Mouse (Mus musculus): ENCODE results near the gene Birc5. TPM values are rescaled to one million over a fixed set of nuclear protein-coding genes. Genes with fewer than 3 reads are reported as not detected.

Birc5 gene
- polyA plus RNA-seq, 1 experiment from 2014 or later, result 296 TPM

DNA sequence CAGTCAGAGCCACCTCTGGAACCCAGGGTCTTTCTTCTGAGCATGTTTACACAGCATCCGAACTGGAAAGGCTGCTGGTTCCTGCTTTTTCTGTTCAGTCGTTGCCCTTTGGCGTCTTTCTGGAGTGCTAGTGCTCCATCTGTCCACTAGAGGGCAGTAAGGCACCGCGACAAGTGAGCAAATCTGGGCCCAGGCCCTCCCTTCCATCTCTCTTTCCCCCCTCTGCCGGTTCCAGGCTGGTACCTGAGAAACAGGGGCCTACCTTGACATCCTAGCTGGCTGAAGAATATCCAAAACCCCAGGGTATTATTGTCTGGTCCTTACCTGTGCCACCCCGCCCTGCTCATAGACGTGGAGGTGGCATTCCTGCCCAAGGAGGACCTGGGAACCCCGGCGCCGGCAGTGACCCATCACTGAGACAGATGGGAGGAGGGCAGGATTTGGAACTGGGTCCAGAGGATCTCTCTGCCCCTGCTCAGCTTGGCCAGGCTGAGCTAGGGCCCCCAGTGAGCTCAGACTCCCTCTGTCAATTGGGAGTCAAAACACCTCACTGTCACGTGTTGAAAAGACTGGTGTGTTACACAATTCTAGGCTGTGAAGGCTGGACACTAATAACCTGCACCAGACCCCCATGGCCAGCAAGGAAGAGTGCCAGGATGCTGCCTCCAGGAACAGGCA lies 21.8 kb downstream of the Birc5 start:
- peaks cover 8% of the 10 kb centered on the region for H3K4me1 ChIP-seq (replicated peaks; ENCODE audit: control insufficient read depth, insufficient read depth, low read length)
- 35% methylated on average over 12 of the region's 12 CpGs for WGBS
- DNase-seq (ENCODE audit: low spot score) (peak; percentile 88), ATAC-seq (ENCODE audit: low FRiP score) (no peak)
- H3K36me3 ChIP-seq (ENCODE audit: control insufficient read depth, insufficient read depth, low read length), result no peaks in the 10 kb centered on the region
- H3K4me3 ChIP-seq (ENCODE audit: low read depth, low read length), result no peak overlapping the region
- no peak overlapping the region for H3K9ac ChIP-seq (ENCODE audit: low read depth, low read length)
- no peaks in the 10 kb centered on the region for H3K9me3 ChIP-seq (ENCODE audit: control insufficient read depth, low read length)
- no peak overlapping the region for H3K27ac ChIP-seq (ENCODE audit: low read depth, low read length)
- H3K27me3 ChIP-seq (ENCODE audit: control insufficient read depth, insufficient read depth, low read length), result peaks cover 2% of the 10 kb centered on the region; the same call in 1 of the 2 replicates
- no peak overlapping the region for H3K4me2 ChIP-seq (replicated peaks; ENCODE audit: low read depth, low read length)

DNA sequence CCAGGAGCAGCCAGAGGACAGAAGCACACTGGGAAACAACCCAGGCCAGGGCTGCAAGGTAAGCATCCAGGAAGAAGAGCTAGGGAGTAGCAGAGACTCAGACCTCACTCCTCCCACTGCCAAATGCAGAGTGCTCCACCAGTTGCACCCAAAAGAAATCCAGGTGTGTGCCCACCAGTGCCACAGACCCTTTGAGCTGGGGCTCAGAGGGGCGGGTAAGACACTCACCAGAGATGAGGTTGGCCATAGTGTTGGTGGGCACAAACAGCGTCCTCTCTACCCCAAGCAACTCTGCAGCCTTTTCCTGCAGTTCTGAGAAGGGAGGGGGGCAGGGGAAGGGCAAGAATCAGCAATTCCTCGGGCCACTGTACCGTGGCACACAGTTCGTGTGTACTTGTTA lies 22.3 kb downstream of the Birc5 start:
- 73% methylated on average over 5 of the region's 5 CpGs for WGBS
- H3K4me2 ChIP-seq (replicated peaks; ENCODE audit: low read depth, low read length), result no peak overlapping the region
- DNase-seq (ENCODE audit: low spot score) (no peak), ATAC-seq (ENCODE audit: low FRiP score) (no peak)
- no peaks in the 10 kb centered on the region for H3K9me3 ChIP-seq (ENCODE audit: control insufficient read depth, low read length)
- H3K9ac ChIP-seq (ENCODE audit: low read depth, low read length), result no peak overlapping the region
- peaks cover 2% of the 10 kb centered on the region; the same call in 1 of the 2 replicates for H3K27me3 ChIP-seq (ENCODE audit: control insufficient read depth, insufficient read depth, low read length)
- H3K27ac ChIP-seq (ENCODE audit: low read depth, low read length), result no peak overlapping the region
- no peaks in the 10 kb centered on the region for H3K36me3 ChIP-seq (ENCODE audit: control insufficient read depth, insufficient read depth, low read length)
- H3K4me1 ChIP-seq (replicated peaks; ENCODE audit: control insufficient read depth, insufficient read depth, low read length), result peaks cover 4% of the 10 kb centered on the region
- no peak overlapping the region for H3K4me3 ChIP-seq (ENCODE audit: low read depth, low read length)

DNA sequence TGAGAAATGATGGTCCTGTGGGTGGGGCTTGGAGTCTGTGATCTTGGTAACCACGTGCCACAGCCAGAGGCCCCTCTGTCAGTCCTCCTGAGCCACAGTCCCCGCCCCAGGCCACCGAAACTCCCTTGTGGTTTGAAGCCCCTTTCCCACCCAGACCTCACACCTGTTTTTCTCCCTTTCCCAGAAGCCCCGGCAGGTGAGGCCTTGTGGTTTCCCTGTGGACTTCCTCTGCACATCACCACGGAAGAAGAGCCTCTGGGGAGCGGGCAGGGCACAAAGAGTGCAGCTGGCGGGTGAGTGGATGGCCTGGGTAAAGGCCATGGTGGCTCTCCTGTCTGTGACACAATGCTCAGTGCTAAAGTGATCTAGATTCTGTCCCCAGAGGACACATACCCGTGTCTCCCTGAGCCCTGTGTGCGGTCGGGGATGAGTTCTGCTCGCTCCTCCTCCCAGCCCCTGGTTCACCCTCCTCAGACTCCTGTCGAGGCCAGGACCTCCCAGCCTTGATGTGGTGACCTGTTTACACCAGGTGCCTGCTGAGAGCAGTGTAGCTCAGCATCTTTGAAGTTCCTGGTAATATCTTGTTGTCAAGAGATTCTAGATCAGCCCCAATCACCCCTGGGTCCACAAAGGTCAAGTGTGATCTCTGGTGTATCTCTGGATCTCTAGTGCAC lies 23.0 kb downstream of the Birc5 start:
- Histone ChIP-seq H3K4me2 (replicated peaks; ENCODE audit: low read depth, low read length) (peak overlapping the region; percentile 98; the same call in 1 of the 2 replicates), H3K27ac (ENCODE audit: low read depth, low read length) (no peak overlapping the region), H3K4me3 (ENCODE audit: low read depth, low read length) (no peak overlapping the region), H3K4me1 (replicated peaks; ENCODE audit: control insufficient read depth, insufficient read depth, low read length) (0 out of 2 replicates have a peak, but pooled peaks cover 2% of the 10 kb centered on the region), H3K9ac (ENCODE audit: low read depth, low read length) (no peak overlapping the region), H3K9me3 (ENCODE audit: control insufficient read depth, low read length) (no peaks in the 10 kb centered on the region), H3K27me3 (ENCODE audit: control insufficient read depth, insufficient read depth, low read length) (peaks cover under 1% of the 10 kb centered on the region; the same call in 1 of the 2 replicates), H3K36me3 (ENCODE audit: control insufficient read depth, insufficient read depth, low read length) (no peaks in the 10 kb centered on the region)
- 57% methylated on average over 12 of the region's 12 CpGs for WGBS
- DNase-seq (ENCODE audit: low spot score) (no peak), ATAC-seq (ENCODE audit: low FRiP score) (no peak)

DNA sequence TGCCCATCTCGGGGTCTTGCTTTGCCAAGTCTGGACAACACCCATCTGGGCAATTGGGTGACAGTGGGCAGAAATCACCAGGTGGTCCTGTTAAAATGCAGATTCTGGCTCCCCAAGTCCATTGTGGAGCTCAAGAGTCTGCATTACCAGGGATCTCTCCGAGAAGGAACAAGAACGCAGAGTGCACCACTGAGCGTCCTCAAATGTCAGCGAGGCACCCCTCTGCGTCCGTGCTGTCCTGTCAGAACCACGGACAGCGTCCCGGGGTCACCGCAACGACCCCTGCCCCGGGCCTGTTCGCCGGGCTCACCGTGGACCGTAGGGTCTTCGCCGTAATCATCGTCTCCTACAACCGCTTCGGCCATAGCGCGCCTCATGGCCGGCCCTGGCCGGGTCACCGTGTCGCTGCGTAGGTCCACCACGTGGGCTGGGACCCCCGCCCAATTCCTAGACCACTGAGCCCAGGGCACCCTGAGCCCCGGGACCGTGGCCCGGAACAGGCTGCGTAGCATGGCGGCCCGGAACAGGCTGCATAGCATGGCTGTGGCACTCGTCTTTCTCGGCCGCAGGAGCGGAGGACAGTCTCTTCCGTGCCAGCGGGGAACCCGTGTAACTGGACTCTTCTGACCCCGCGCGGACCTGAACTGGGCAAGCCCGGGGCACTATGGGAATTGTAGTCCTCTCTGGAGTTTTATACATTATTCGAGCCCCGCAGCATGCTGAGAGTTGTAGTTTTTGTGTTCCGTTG lies 24.0 kb downstream of the Birc5 start, which contains the start of gene Tha1:
Gene Tha1 (minus strand): TSS at position 621 of the 748 bp plus-strand sequence.
- H3K9me3 ChIP-seq (ENCODE audit: control insufficient read depth, low read length), result no peaks in the 10 kb centered on the region
- H3K9ac ChIP-seq (ENCODE audit: low read depth, low read length), result peak within 1 kb of the TSS; percentile 69
- peak; percentile 87 for DNase-seq (ENCODE audit: low spot score)
- no peaks in the 10 kb centered on the region for H3K36me3 ChIP-seq (ENCODE audit: control insufficient read depth, insufficient read depth, low read length)
- peak within 1 kb of the TSS; percentile 98 for H3K4me2 ChIP-seq (replicated peaks; ENCODE audit: low read depth, low read length)
- WGBS, result under 1% methylated on average over 51 of the region's 51 CpGs
- peak; percentile 77 for ATAC-seq (ENCODE audit: low FRiP score)
- H3K4me3 ChIP-seq (ENCODE audit: low read depth, low read length), result peak within 1 kb of the TSS; percentile 68
- no peak within 1 kb of the TSS for H3K27ac ChIP-seq (ENCODE audit: low read depth, low read length)
- no peaks in the 10 kb centered on the region for H3K27me3 ChIP-seq (ENCODE audit: control insufficient read depth, insufficient read depth, low read length)
- 0 out of 2 replicates have a peak, but pooled peaks cover 2% of the 10 kb centered on the region for H3K4me1 ChIP-seq (replicated peaks; ENCODE audit: control insufficient read depth, insufficient read depth, low read length)

DNA sequence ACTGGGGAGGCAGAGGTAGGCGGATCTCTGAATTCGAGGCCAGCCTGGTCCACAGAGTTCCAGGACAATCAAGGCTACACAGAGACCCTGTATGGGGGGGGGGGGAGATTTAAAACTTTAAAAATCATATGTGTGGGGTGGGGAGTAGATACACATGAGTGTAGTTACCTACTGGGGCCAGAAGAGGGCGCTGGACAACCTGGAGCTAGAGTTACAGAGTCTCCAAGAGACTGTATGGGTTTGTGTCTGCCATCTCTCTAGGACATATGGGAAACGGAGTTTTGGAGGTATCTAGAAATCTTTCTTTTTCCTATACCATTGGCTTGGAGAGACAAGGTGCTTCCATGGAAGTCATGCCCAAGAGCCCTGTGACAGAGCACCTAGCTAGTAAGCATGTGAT lies 25.4 kb downstream of the Birc5 start:
- DNase-seq (ENCODE audit: low spot score) (peak; percentile 20), ATAC-seq (ENCODE audit: low FRiP score) (no peak)
- Histone ChIP-seq H3K9me3 (ENCODE audit: control insufficient read depth, low read length) (no peaks in the 10 kb centered on the region), H3K36me3 (ENCODE audit: control insufficient read depth, insufficient read depth, low read length) (no peaks in the 10 kb centered on the region), H3K9ac (ENCODE audit: low read depth, low read length) (no peak overlapping the region), H3K27ac (ENCODE audit: low read depth, low read length) (no peak overlapping the region), H3K4me3 (ENCODE audit: low read depth, low read length) (no peak overlapping the region), H3K4me2 (replicated peaks; ENCODE audit: low read depth, low read length) (no peak overlapping the region), H3K4me1 (replicated peaks; ENCODE audit: control insufficient read depth, insufficient read depth, low read length) (peaks cover 10% of the 10 kb centered on the region), H3K27me3 (ENCODE audit: control insufficient read depth, insufficient read depth, low read length) (no peaks in the 10 kb centered on the region)
- 57% methylated on average over 4 of the region's 4 CpGs for WGBS

DNA sequence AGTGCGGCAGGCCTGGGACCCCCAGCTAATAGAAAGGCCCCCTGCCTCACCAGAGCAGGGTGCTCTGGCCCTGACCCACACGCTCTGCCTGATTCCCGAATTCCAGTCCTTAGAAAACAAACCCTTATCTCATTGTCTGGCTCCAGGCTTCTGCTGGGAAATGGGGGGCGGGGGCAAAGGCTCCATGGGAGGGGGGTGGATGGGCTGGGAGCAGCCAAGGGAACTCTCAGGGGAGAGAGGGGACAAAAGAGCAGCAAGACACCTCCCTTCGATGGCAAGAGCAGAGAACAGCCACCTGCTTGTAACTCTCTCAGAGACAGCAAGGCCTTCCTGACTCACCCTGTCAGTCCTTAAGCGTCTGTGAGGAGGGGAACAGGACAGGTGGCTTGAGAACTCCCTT lies 26.6 kb downstream of the Birc5 start:
- 20% methylated on average over 6 of the region's 6 CpGs for WGBS
- no peaks in the 10 kb centered on the region for H3K36me3 ChIP-seq (ENCODE audit: control insufficient read depth, insufficient read depth, low read length)
- H3K27me3 ChIP-seq (ENCODE audit: control insufficient read depth, insufficient read depth, low read length), result no peaks in the 10 kb centered on the region
- H3K4me1 ChIP-seq (replicated peaks; ENCODE audit: control insufficient read depth, insufficient read depth, low read length), result peaks cover 10% of the 10 kb centered on the region
- H3K27ac ChIP-seq (ENCODE audit: low read depth, low read length), result no peak overlapping the region
- DNase-seq (ENCODE audit: low spot score) (no peak), ATAC-seq (ENCODE audit: low FRiP score) (no peak)
- no peaks in the 10 kb centered on the region for H3K9me3 ChIP-seq (ENCODE audit: control insufficient read depth, low read length)
- no peak overlapping the region for H3K4me3 ChIP-seq (ENCODE audit: low read depth, low read length)
- H3K9ac ChIP-seq (ENCODE audit: low read depth, low read length), result no peak overlapping the region
- H3K4me2 ChIP-seq (replicated peaks; ENCODE audit: low read depth, low read length), result no peak overlapping the region

DNA sequence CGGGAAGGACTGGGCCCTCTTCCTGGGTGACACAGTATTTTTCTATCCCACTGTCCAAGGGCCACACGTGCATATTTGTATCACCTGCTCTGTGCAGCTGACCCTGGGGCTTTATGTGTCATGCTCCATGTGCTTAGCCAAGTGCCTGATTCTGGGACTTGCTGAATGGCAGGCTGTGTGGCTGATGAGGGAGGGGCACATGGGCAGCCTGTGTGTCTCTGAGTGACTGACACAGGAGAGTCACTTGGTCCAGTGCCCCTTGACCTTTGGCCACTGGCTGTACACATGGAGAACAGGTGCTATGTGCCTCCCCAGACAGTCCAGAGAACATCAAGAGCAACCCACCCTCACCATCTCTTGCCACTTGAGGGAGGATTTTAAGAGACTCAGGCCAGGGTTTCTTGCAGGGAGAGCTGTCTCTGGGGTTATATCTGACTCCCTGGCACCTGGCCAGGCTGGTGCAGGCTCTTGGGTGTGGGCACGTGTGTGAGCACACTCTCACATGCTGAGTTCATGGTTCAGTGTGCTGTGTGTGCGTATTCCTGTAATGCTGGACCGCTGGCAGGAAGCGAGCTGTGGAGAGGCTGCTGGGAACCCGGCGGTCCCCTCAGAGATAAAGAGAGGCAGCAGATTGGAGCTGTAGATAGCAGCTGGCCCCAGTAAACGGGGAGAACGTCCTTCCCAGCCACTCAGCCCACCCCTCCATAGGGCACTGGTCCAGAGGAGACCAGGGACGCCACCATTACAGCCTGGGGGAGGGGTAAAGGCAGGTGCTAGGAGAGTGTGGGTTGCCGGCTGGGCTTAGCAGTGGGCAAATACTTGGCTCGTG lies 29.1 kb downstream of the Birc5 start:
- peak; percentile 53; the same call in 1 of the 2 replicates for ATAC-seq (ENCODE audit: low FRiP score)
- Histone ChIP-seq H3K27me3 (ENCODE audit: control insufficient read depth, insufficient read depth, low read length) (no peaks in the 10 kb centered on the region), H3K9ac (ENCODE audit: low read depth, low read length) (no peak overlapping the region), H3K36me3 (ENCODE audit: control insufficient read depth, insufficient read depth, low read length) (no peaks in the 10 kb centered on the region), H3K4me1 (replicated peaks; ENCODE audit: control insufficient read depth, insufficient read depth, low read length) (peaks cover 12% of the 10 kb centered on the region), H3K9me3 (ENCODE audit: control insufficient read depth, low read length) (no peaks in the 10 kb centered on the region), H3K4me2 (replicated peaks; ENCODE audit: low read depth, low read length) (no peak overlapping the region), H3K27ac (ENCODE audit: low read depth, low read length) (no peak overlapping the region), H3K4me3 (ENCODE audit: low read depth, low read length) (no peak overlapping the region)
- 42% methylated on average over 13 of the region's 13 CpGs for WGBS
- DNase-seq (ENCODE audit: low spot score), result peak; percentile 14

DNA sequence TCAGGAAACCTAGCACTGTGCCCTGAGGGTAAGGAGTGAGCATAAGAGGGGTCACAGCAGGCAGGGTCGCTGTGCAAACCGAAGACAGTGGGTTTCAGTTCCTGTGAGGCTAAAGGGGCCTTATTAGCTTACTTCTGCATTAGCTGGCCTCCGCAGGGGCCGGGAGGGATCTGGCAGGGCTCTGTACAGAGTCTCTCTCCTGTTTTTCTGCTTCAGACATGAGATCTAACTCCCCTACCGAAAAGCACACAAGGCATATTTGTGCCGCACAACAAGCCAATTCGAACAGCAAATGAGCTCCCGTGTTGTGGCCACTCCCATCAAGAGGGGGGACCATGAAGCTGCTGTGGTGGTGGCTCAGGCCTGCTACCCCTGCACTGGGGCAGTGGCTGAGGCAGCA lies 29.8 kb downstream of the Birc5 start:
- Histone ChIP-seq H3K9ac (ENCODE audit: low read depth, low read length) (no peak overlapping the region), H3K36me3 (ENCODE audit: control insufficient read depth, insufficient read depth, low read length) (no peaks in the 10 kb centered on the region), H3K4me2 (replicated peaks; ENCODE audit: low read depth, low read length) (no peak overlapping the region), H3K4me3 (ENCODE audit: low read depth, low read length) (no peak overlapping the region), H3K4me1 (replicated peaks; ENCODE audit: control insufficient read depth, insufficient read depth, low read length) (peaks cover 12% of the 10 kb centered on the region), H3K27ac (ENCODE audit: low read depth, low read length) (no peak overlapping the region), H3K9me3 (ENCODE audit: control insufficient read depth, low read length) (no peaks in the 10 kb centered on the region), H3K27me3 (ENCODE audit: control insufficient read depth, insufficient read depth, low read length) (no peaks in the 10 kb centered on the region)
- DNase-seq (ENCODE audit: low spot score), result no peak
- no peak for ATAC-seq (ENCODE audit: low FRiP score)
- WGBS, result 34% methylated on average over 8 of the region's 8 CpGs
